Mouse (Mus musculus): ENCODE measurements around the gene Rpp25. TPM values are rescaled to one million over a fixed set of nuclear protein-coding genes. Genes with fewer than 3 reads are reported as not detected.

Gene Rpp25
- polyA plus RNA-seq, 1 experiment = 8.2 TPM

- TF ChIP-seq POLR2A (IDR thresholded peaks at IDR 0.05; ENCODE audit: borderline replicate concordance, control insufficient read depth, low read depth, low read length) (no peak), CTCF (IDR thresholded peaks at IDR 0.05; ENCODE audit: control insufficient read depth, insufficient read depth, low read length) (no peak)
- Histone ChIP-seq H3K4me3 (replicated peaks; ENCODE audit: control insufficient read depth, low read depth, low read length) (no peak overlapping the region), H3K4me1 (ENCODE audit: control insufficient read depth, insufficient read depth, low read length) (peaks cover 3% of the 10 kb centered on the region; the same call in 1 of the 2 replicates), H3K27ac (ENCODE audit: control insufficient read depth, insufficient read depth, low read depth, low read length, poor library complexity) (no peak overlapping the region)
- WGBS = 44% methylated on average over 7 of the region's 7 CpGs
Observed at GRCm38 (mm10) chr9:57487807-57488206, 16.0 kb upstream of the Rpp25 start.

DNA sequence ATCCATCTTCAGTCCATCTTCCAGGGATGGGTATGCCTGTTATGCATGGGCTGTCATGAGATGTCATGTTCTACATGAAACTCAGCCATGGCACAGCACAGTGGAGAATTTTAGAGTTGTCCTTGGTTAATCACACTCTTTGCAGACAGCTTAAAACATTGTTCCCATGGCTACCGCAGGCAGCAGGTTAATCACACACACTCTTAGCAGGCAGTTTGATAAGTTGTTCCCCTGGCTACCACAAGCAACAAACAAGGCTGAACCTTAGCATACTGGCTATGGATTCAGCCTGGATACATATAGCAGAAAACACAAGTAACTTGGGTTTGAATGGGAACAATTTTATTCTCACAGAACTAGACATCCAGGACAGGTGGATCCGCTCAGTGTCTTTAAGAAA is 10.3 kb upstream of the Rpp25 start:
- TF ChIP-seq CTCF (IDR thresholded peaks at IDR 0.05; ENCODE audit: control insufficient read depth, insufficient read depth, low read length) = no peak
- no peak for TF ChIP-seq POLR2A (IDR thresholded peaks at IDR 0.05; ENCODE audit: borderline replicate concordance, control insufficient read depth, low read depth, low read length)
- WGBS = 83% methylated on average over 2 of the region's 2 CpGs

DNA sequence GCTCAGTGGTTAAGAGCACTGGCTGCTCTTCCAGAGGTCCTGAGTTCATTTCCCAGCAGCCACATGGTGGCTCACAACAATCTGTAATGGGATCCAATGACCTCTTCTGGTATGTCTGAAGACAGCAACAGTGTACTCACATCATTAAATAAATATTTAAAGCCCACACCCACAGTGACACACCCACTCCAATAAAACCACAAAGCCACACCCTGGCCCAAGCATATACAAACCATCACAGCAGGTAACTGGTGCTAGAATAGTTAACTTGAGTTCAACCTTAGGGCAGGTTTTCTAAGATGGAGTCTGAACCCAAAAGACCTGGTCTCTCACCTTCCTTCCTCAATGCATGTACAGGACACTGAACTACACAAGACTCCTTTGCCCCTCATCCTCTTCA is 8.9 kb upstream of the Rpp25 start:
- Histone ChIP-seq H3K27ac (ENCODE audit: control insufficient read depth, insufficient read depth, low read depth, low read length, poor library complexity) (no peak overlapping the region), H3K4me1 (ENCODE audit: control insufficient read depth, insufficient read depth, low read length) (no peaks in the 10 kb centered on the region), H3K4me3 (replicated peaks; ENCODE audit: control insufficient read depth, low read depth, low read length) (no peak overlapping the region)
- TF ChIP-seq POLR2A (IDR thresholded peaks at IDR 0.05; ENCODE audit: borderline replicate concordance, control insufficient read depth, low read depth, low read length) = no peak
- no peak for TF ChIP-seq CTCF (IDR thresholded peaks at IDR 0.05; ENCODE audit: control insufficient read depth, insufficient read depth, low read length)

More for the DNA sequence above, 10.3 kb upstream of the Rpp25 start:
- H3K4me1 ChIP-seq (ENCODE audit: control insufficient read depth, insufficient read depth, low read length) = no peaks in the 10 kb centered on the region
- no peak overlapping the region for H3K4me3 ChIP-seq (replicated peaks; ENCODE audit: control insufficient read depth, low read depth, low read length)
- H3K27ac ChIP-seq (ENCODE audit: control insufficient read depth, insufficient read depth, low read depth, low read length, poor library complexity) = no peak overlapping the region

DNA sequence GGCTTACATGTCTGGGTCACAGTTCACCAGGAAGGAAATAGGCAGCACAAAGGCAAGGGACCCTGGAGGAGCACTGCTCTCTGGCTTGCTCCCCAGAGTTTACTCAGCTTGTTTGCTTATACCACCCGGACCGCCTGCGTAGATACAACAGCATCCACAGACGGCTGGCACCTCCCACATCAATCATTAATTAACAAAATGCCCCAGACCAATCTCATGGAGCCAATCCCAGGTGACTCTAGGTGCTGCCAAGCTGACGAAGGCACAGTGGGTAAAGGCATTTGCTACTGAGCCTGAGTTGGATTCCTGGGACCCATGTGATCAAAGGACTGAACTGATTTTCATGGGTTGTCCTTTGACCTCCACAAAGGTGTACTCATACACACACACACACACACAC is 6.6 kb upstream of the Rpp25 start:
- no peaks in the 10 kb centered on the region for H3K4me1 ChIP-seq (ENCODE audit: control insufficient read depth, insufficient read depth, low read length)
- no peak overlapping the region for H3K4me3 ChIP-seq (replicated peaks; ENCODE audit: control insufficient read depth, low read depth, low read length)
- H3K27ac ChIP-seq (ENCODE audit: control insufficient read depth, insufficient read depth, low read depth, low read length, poor library complexity) = no peak overlapping the region
- 72% methylated on average over 5 of the region's 5 CpGs for WGBS
- TF ChIP-seq CTCF (IDR thresholded peaks at IDR 0.05; ENCODE audit: control insufficient read depth, insufficient read depth, low read length) (no peak), POLR2A (IDR thresholded peaks at IDR 0.05; ENCODE audit: borderline replicate concordance, control insufficient read depth, low read depth, low read length) (no peak)

GRCm38 (mm10) chr9:57498536-57498935 is 5.3 kb upstream of the Rpp25 start:
- TF ChIP-seq CTCF (IDR thresholded peaks at IDR 0.05; ENCODE audit: control insufficient read depth, insufficient read depth, low read length) (no peak), POLR2A (IDR thresholded peaks at IDR 0.05; ENCODE audit: borderline replicate concordance, control insufficient read depth, low read depth, low read length) (no peak)
- Histone ChIP-seq H3K4me1 (ENCODE audit: control insufficient read depth, insufficient read depth, low read length) (no peaks in the 10 kb centered on the region; the same call in 1 of the 2 replicates), H3K27ac (ENCODE audit: control insufficient read depth, insufficient read depth, low read depth, low read length, poor library complexity) (no peak overlapping the region), H3K4me3 (replicated peaks; ENCODE audit: control insufficient read depth, low read depth, low read length) (no peak overlapping the region)
- WGBS = 76% methylated on average over 7 of the region's 7 CpGs

DNA sequence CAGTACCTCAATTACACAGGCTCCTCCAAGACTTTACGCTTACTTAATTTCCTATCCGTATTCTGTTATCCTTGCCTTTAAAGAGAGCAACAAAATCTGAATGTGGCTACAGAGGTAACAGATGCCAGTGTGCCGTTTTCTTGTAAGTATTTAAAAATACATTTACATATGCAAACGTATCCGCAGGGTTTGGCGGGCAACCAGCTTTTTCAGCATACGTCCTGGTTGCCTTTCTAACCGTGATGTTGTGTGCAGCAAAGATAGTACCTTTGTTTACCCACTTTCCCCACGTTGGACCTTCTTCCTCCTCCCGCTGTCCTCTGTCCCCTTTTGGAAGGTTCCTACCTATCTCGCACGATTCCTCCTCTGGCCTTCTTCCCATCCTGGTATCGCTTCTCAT is 2.4 kb upstream of the Rpp25 start:
- Histone ChIP-seq H3K4me3 (replicated peaks; ENCODE audit: control insufficient read depth, low read depth, low read length) (no peak overlapping the region), H3K27ac (ENCODE audit: control insufficient read depth, insufficient read depth, low read depth, low read length, poor library complexity) (no peak overlapping the region), H3K4me1 (ENCODE audit: control insufficient read depth, insufficient read depth, low read length) (no peaks in the 10 kb centered on the region; the same call in 1 of the 2 replicates)
- TF ChIP-seq CTCF (IDR thresholded peaks at IDR 0.05; ENCODE audit: control insufficient read depth, insufficient read depth, low read length) (no peak), POLR2A (IDR thresholded peaks at IDR 0.05; ENCODE audit: borderline replicate concordance, control insufficient read depth, low read depth, low read length) (no peak)
- WGBS = 10% methylated on average over 13 of the region's 13 CpGs

GRCm38 (mm10) chr9:57501861-57502260 is 2.0 kb upstream of the Rpp25 start:
- no peak overlapping the region for H3K27ac ChIP-seq (ENCODE audit: control insufficient read depth, insufficient read depth, low read depth, low read length, poor library complexity)
- no peaks in the 10 kb centered on the region; the same call in 1 of the 2 replicates for H3K4me1 ChIP-seq (ENCODE audit: control insufficient read depth, insufficient read depth, low read length)
- WGBS = 2% methylated on average over 20 of the region's 20 CpGs
- no peak overlapping the region for H3K4me3 ChIP-seq (replicated peaks; ENCODE audit: control insufficient read depth, low read depth, low read length)
- no peak for TF ChIP-seq CTCF (IDR thresholded peaks at IDR 0.05; ENCODE audit: control insufficient read depth, insufficient read depth, low read length)
- TF ChIP-seq POLR2A (IDR thresholded peaks at IDR 0.05; ENCODE audit: borderline replicate concordance, control insufficient read depth, low read depth, low read length) = no peak

DNA sequence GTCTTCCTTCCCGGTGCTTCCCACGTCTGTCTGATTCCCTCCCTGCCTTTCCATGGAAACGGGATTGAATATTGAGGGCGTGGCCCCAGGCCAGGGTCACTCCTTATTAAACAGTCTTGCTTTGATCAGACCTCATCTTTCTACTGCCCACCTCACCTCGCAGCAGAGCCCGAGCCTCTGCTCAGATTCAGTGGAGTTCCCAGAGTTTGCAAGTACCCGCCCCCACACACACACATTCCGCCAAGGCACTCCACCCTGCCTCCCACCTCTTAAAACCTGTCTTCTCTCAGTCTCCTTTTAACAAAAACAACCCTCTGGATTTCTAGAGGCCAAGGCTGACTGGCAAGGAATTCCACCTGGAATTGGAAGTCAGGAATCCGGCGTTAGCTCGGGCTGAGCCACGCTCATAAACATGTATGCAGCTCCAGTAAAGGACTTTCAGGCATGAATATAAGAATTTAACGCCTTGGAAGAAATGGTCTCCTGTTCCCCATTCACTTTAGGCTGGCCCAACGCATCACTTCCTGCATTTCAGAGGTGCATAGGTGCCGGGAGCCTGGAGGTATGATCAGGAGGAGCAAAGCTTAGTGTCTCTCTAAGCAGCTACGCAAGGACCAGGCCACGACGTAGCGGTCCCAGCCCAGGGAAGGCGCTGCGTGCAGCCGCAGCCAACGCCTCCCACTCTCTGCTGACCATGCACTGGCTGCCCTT is 760 bp upstream of the Rpp25 start:
- Histone ChIP-seq H3K27ac (ENCODE audit: control insufficient read depth, insufficient read depth, low read depth, low read length, poor library complexity) (no peak overlapping the region), H3K4me3 (replicated peaks; ENCODE audit: control insufficient read depth, low read depth, low read length) (no peak overlapping the region), H3K4me1 (ENCODE audit: control insufficient read depth, insufficient read depth, low read length) (no peaks in the 10 kb centered on the region; the same call in 1 of the 2 replicates)
- TF ChIP-seq CTCF (IDR thresholded peaks at IDR 0.05; ENCODE audit: control insufficient read depth, insufficient read depth, low read length) = no peak
- WGBS = 13% methylated on average over 23 of the region's 23 CpGs

- TF ChIP-seq POLR2A (IDR thresholded peaks at IDR 0.05; ENCODE audit: borderline replicate concordance, control insufficient read depth, low read depth, low read length) (no peak), CTCF (IDR thresholded peaks at IDR 0.05; ENCODE audit: control insufficient read depth, insufficient read depth, low read length) (peak; percentile 32; the same call in 1 of the 2 replicates)
- WGBS = 2% methylated on average over 34 of the region's 34 CpGs
- Histone ChIP-seq H3K4me3 (replicated peaks; ENCODE audit: control insufficient read depth, low read depth, low read length) (no peak overlapping the region), H3K4me1 (ENCODE audit: control insufficient read depth, insufficient read depth, low read length) (no peaks in the 10 kb centered on the region; the same call in 1 of the 2 replicates), H3K27ac (ENCODE audit: control insufficient read depth, insufficient read depth, low read depth, low read length, poor library complexity) (no peak overlapping the region)
Observed at GRCm38 (mm10) chr9:57504381-57504700, 515 bp downstream of the Rpp25 start.

Measured in bone marrow, adult 2 months (tissue).